Mouse (Mus musculus) midbrain, embryonic 15.5 days (tissue): ENCODE measurements around the gene Rtel1. TPM values are rescaled to one million over a fixed set of nuclear protein-coding genes. Genes with fewer than 3 reads are reported as not detected.

Source experiments
- ATAC-seq: fragments of 200-750 bp; cut with Nextera tagmentation; replicated peaks from 2 replicates; pipeline ENCODE4 v1.8.0; 2017; ENCODE audit warnings: moderate TSS enrichment
- H3K27ac ChIP-seq: fragments of 300-500 bp; sonication (generic); 2 replicates; pipeline ENCODE4 v1.5.1; 2015; ENCODE audit warnings: mild to moderate bottlenecking, inconsistent platforms
- H3K27me3 ChIP-seq: fragments of 300-500 bp; sonication (generic); replicated peaks from 2 replicates; pipeline ENCODE4 v1.6.1; 2015; ENCODE audit warnings: inconsistent platforms
- H3K36me3 ChIP-seq: fragments of 300-500 bp; sonication (generic); replicated peaks from 2 replicates; pipeline ENCODE4 v1.6.1; 2015; ENCODE audit warnings: inconsistent platforms
- H3K4me1 ChIP-seq: fragments of 300-500 bp; sonication (generic); 2 replicates; pipeline ENCODE4 v1.6.1; 2015; ENCODE audit warnings: inconsistent platforms
- H3K4me2 ChIP-seq: fragments of 300-500 bp; sonication (generic); 2 replicates; pipeline ENCODE4 v1.6.1; 2015; ENCODE audit warnings: inconsistent platforms, mild to moderate bottlenecking, moderate library complexity
- H3K4me3 ChIP-seq: fragments of 300-500 bp; sonication (generic); 2 replicates; pipeline ENCODE4 v1.5.1; 2015; ENCODE audit warnings: mild to moderate bottlenecking, inconsistent platforms
- H3K9ac ChIP-seq: fragments of 300-500 bp; sonication (generic); 2 replicates; pipeline ENCODE4 v1.6.1; 2015; ENCODE audit warnings: mild to moderate bottlenecking, inconsistent platforms
- H3K9me3 ChIP-seq: fragments of 300-500 bp; sonication (generic); 2 replicates; pipeline ENCODE4 v1.6.1; 2016; ENCODE audit warnings: inconsistent platforms
- WGBS: fragments of 180-500 bp; shearing (Covaris S2); methylation state at CpG from one replicate; pipeline ENCODE4 v1.1.7; 2015; ENCODE audit warnings: mixed read lengths; 5-methylcytosine and 5-hydroxymethylcytosine counted together
- polyA plus RNA-seq: library from polyadenylated mRNA; unstranded; fragments of >200 nt; fragmentation: Nextera tagmentation; extraction: Ambion mirVana; gene quantifications from 2 replicates; pipeline ENCODE4 v1.2.1, GENCODE M21; 2015

Gene Rtel1
- polyA plus RNA-seq, 1 experiment from 2014 or later, result 50.0 TPM

DNA sequence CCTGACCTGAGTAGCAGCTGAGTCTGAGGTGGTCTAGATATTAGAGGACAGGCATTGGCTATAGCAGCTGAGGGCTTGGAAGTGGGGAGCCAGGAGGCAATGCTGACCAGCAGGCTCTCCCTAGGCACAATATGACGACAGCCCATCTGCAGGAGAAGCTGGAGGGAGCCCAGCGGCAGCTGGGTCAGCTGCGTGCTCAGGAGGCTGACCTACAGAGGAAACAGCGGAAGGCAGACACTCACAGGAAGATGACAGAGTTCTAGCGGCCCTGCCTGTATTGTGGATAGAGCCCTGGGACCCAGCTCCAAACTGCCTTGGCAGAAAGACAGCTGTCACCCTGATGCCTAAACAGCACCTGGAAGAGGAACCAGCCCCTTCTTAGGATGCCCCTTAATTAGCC lies 60.7 kb downstream of the Rtel1 start:
- Histone ChIP-seq H3K9ac (no peak overlapping the region), H3K4me2 (no peak overlapping the region), H3K27me3 (no peaks in the 10 kb centered on the region), H3K4me1 (no peaks in the 10 kb centered on the region), H3K27ac (no peak overlapping the region), H3K4me3 (no peak overlapping the region), H3K9me3 (no peaks in the 10 kb centered on the region), H3K36me3 (peaks cover 43% of the 10 kb centered on the region)
- 83% methylated on average over 5 of the region's 5 CpGs for WGBS
- ATAC-seq, result no peak

DNA sequence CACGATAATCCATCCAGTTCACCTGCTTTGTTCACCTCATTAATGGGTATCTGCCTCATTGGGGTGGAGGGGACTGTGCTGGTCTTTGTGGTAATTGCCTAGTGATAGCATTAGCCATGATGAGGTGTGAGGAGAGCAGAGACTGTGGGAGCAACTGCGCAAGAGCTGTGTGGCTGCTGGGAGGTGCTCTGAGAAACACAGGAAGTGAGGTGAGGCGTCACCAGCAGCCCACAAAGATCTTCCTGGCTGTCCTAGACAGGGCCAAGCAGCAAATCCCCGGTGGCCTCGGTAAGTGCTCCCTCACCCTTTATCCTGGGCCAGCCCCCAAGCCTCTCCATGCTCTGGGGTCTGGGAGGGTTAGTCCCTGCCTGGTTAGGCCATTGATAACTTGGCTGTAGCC lies 61.6 kb downstream of the Rtel1 start:
- 94% methylated on average over 5 of the region's 5 CpGs for WGBS
- Histone ChIP-seq H3K4me3 (no peak overlapping the region), H3K4me2 (no peak overlapping the region), H3K27me3 (no peaks in the 10 kb centered on the region), H3K36me3 (peaks cover 46% of the 10 kb centered on the region), H3K9ac (no peak overlapping the region), H3K27ac (no peak overlapping the region), H3K4me1 (no peaks in the 10 kb centered on the region), H3K9me3 (no peaks in the 10 kb centered on the region)
- no peak for ATAC-seq

GRCm38 (mm10) chr2:181381631-181382306 lies 62.2 kb downstream of the Rtel1 start:
- Histone ChIP-seq H3K27ac (no peak overlapping the region), H3K9ac (no peak overlapping the region), H3K9me3 (no peaks in the 10 kb centered on the region), H3K4me2 (no peak overlapping the region), H3K27me3 (no peaks in the 10 kb centered on the region), H3K36me3 (peaks cover 50% of the 10 kb centered on the region), H3K4me3 (no peak overlapping the region), H3K4me1 (no peaks in the 10 kb centered on the region)
- WGBS, result 92% methylated on average over 6 of the region's 6 CpGs
- no peak for ATAC-seq

DNA sequence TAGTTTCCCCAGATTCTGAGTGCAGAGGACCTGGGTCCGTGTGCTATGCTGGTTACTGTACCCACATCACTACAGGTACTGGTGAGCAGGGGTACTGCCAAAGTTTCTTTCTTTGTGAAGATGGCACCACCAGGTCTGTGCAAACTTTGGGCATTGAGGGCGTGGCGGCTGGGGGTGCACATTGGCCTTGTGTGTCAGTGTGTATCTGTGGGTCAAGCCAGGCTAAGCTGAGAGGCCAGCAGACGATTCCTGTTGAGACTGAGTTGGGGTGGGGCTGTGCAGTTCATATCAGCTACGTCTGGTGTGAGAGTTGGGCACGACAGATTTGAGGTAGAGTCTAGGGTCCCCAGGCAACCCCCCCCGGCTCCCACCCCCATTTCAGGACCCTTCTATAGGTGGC lies 64.9 kb downstream of the Rtel1 start:
- H3K27ac ChIP-seq, result no peak overlapping the region
- WGBS, result 85% methylated on average over 7 of the region's 7 CpGs

GRCm38 (mm10) chr2:181384919-181385391 lies 65.4 kb downstream of the Rtel1 start:
- Histone ChIP-seq H3K9ac (no peak overlapping the region), H3K27me3 (no peaks in the 10 kb centered on the region), H3K27ac (no peak overlapping the region), H3K4me3 (no peak overlapping the region), H3K9me3 (no peaks in the 10 kb centered on the region), H3K4me2 (no peak overlapping the region), H3K4me1 (no peaks in the 10 kb centered on the region), H3K36me3 (peaks cover 44% of the 10 kb centered on the region)
- ATAC-seq, result peak; percentile 57; the same call in 1 of the 2 replicates
- WGBS, result 84% methylated on average over 4 of the region's 4 CpGs

More for the DNA sequence above, 64.9 kb downstream of the Rtel1 start:
- H3K4me2 ChIP-seq, result no peak overlapping the region
- no peak; the same call in 1 of the 2 replicates for ATAC-seq
- H3K9me3 ChIP-seq, result no peaks in the 10 kb centered on the region
- no peaks in the 10 kb centered on the region for H3K4me1 ChIP-seq
- H3K36me3 ChIP-seq, result peaks cover 45% of the 10 kb centered on the region
- H3K9ac ChIP-seq, result no peak overlapping the region
- H3K27me3 ChIP-seq, result no peaks in the 10 kb centered on the region
- no peak overlapping the region for H3K4me3 ChIP-seq

GRCm38 (mm10) chr2:181385885-181386284 lies 66.3 kb downstream of the Rtel1 start:
- Histone ChIP-seq H3K4me2 (no peak overlapping the region), H3K9me3 (no peaks in the 10 kb centered on the region), H3K9ac (no peak overlapping the region), H3K4me3 (no peak overlapping the region), H3K27me3 (no peaks in the 10 kb centered on the region), H3K4me1 (no peaks in the 10 kb centered on the region), H3K36me3 (peaks cover 41% of the 10 kb centered on the region), H3K27ac (no peak overlapping the region)
- ATAC-seq, result no peak
- WGBS, result 91% methylated on average over 3 of the region's 3 CpGs

GRCm38 (mm10) chr2:181386663-181387210 lies 67.2 kb downstream of the Rtel1 start:
- Histone ChIP-seq H3K4me1 (no peaks in the 10 kb centered on the region), H3K36me3 (peaks cover 38% of the 10 kb centered on the region), H3K9ac (no peak overlapping the region), H3K27ac (no peak overlapping the region), H3K27me3 (no peaks in the 10 kb centered on the region), H3K4me3 (no peak overlapping the region), H3K9me3 (no peaks in the 10 kb centered on the region), H3K4me2 (no peak overlapping the region)
- ATAC-seq, result no peak
- 79% methylated on average over 3 of the region's 4 CpGs for WGBS

DNA sequence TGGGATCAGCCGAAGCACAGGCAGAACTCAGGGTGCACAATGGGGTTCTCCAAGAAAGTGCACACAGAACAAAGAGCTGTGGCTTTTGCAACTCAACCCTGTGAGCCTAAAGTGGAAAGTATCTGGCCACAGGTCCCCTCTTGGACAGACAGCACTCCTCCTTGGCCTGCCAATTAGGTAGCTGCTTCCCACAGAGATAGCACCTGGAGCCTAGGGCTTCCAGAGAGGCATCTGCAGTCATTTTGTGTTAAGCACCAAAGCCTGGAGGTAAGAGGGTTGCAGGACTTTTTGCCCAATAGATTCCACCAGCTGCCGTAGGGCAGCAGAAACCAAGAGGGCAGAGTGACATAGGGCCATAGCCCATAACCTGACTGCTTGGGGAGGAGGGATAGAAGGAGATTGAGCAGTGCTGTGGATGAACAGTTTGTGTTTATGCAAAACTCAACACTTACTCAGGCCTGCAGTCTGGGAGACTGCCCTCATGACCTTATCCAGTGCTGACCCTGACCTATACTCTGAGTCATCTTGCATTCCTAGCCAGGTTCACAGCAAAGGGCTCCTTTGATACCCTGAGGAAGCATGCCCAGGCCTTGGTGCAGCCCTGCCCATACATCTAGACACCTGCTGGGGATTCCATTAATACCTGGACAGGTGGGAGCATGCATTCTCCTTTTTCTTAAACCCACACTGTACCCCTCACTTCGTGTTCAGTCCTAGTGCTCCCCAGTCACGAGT lies 70.8 kb downstream of the Rtel1 start:
- Histone ChIP-seq H3K4me2 (no peak overlapping the region), H3K4me1 (no peaks in the 10 kb centered on the region), H3K4me3 (no peak overlapping the region), H3K9me3 (no peaks in the 10 kb centered on the region), H3K27ac (no peak overlapping the region), H3K9ac (no peak overlapping the region), H3K27me3 (no peaks in the 10 kb centered on the region), H3K36me3 (peaks cover 22% of the 10 kb centered on the region; the same call in 1 of the 2 replicates)
- ATAC-seq, result no peak
- WGBS, result 85% methylated on average over 4 of the region's 4 CpGs

- no peaks in the 10 kb centered on the region for H3K27me3 ChIP-seq
- no peaks in the 10 kb centered on the region for H3K4me1 ChIP-seq
- ATAC-seq, result no peak
- no peak overlapping the region for H3K4me3 ChIP-seq
- WGBS, result 89% methylated on average over 15 of the region's 15 CpGs
- no peak overlapping the region for H3K4me2 ChIP-seq
- H3K27ac ChIP-seq, result no peak overlapping the region
- peaks cover 21% of the 10 kb centered on the region; the same call in 1 of the 2 replicates for H3K36me3 ChIP-seq
- H3K9me3 ChIP-seq, result no peaks in the 10 kb centered on the region
- H3K9ac ChIP-seq, result no peak overlapping the region
Measured at GRCm38 (mm10) chr2:181391022-181391421, 71.5 kb downstream of the Rtel1 start.

DNA sequence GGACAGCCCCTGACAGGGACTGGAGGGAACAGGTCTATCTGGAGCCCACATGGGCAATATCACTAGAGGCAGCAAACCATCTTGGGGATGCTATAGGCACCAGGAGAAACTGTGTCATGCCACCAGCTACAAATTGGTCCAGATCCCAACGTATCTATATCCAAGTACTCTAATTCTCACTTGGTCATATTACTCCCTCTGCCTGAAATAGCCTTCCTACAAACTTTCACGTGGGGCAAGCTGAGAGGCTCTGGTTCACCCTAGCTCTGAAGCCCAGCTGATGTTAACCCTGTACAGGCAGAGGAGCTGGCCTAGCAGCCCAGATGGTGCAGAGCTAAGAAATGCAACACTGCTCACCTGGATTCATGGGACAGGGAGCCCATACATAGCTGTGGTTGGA lies 72.0 kb downstream of the Rtel1 start:
- Histone ChIP-seq H3K36me3 (peaks cover 16% of the 10 kb centered on the region; the same call in 1 of the 2 replicates), H3K4me3 (no peak overlapping the region), H3K27ac (no peak overlapping the region), H3K9me3 (no peaks in the 10 kb centered on the region), H3K27me3 (no peaks in the 10 kb centered on the region), H3K4me1 (no peaks in the 10 kb centered on the region), H3K9ac (no peak overlapping the region), H3K4me2 (no peak overlapping the region)
- WGBS, result 72% methylated on average over 2 of the region's 2 CpGs
- no peak for ATAC-seq

GRCm38 (mm10) chr2:181392600-181393213 lies 73.2 kb downstream of the Rtel1 start:
- no peaks in the 10 kb centered on the region for H3K4me1 ChIP-seq
- peak; percentile 85 for ATAC-seq
- H3K4me2 ChIP-seq, result no peak overlapping the region
- peaks cover 11% of the 10 kb centered on the region; the same call in 1 of the 2 replicates for H3K36me3 ChIP-seq
- H3K9ac ChIP-seq, result no peak overlapping the region
- H3K4me3 ChIP-seq, result no peak overlapping the region
- no peaks in the 10 kb centered on the region for H3K9me3 ChIP-seq
- H3K27me3 ChIP-seq, result no peaks in the 10 kb centered on the region
- WGBS, result 34% methylated on average over 4 of the region's 4 CpGs
- H3K27ac ChIP-seq, result no peak overlapping the region

DNA sequence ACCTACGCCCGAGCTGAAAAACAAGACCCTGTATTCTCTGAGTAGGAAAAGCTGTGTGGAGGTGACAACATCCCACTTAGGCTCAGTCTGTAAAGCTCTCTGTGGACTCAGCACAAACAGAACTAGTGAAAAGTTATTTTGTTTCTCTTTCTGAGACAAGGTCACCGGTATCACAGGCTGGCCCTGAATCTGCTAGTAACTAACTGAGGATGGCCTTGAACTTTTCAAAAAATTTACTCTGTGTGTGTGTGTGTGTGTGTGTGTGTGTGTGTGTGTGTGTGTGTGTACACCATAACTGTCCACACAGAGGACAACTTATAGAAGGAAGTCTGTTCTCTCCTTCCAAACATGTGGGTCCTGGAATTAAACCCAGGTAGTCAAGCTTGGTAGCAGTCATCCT lies 74.5 kb downstream of the Rtel1 start:
- WGBS, result over 99% methylated on average over 3 of the region's 3 CpGs
- H3K4me1 ChIP-seq, result no peaks in the 10 kb centered on the region

More for the DNA sequence above, 74.5 kb downstream of the Rtel1 start:
- H3K9me3 ChIP-seq, result no peaks in the 10 kb centered on the region
- H3K27ac ChIP-seq, result no peak overlapping the region
- no peak for ATAC-seq
- H3K4me3 ChIP-seq, result no peak overlapping the region
- H3K36me3 ChIP-seq, result peaks cover 11% of the 10 kb centered on the region; the same call in 1 of the 2 replicates
- no peaks in the 10 kb centered on the region for H3K27me3 ChIP-seq
- H3K9ac ChIP-seq, result no peak overlapping the region
- no peak overlapping the region for H3K4me2 ChIP-seq
